Mouse (Mus musculus) intestine, embryonic 14.5 days (tissue): ENCODE measurements at regions not wholly inside any gene's neighbourhood (a gene's known extent, or its start where the extent isn't known, plus 50 kb on each side); places are given as distances from the start of the nearest gene placed in this dataset.

ENCODE experiments used
- ATAC-seq: fragments of 200-750 bp; cut with Nextera tagmentation; replicated peaks from 2 replicates; pipeline ENCODE4 v1.8.0; 2017; ENCODE audit warnings: low read depth, moderate number of reproducible peaks, moderate TSS enrichment, moderate library complexity; ENCODE audit not compliant: low FRiP score, low TSS enrichment
- DNase-seq: peaks from one replicate; pipeline ENCODE4 v3.0.0-alpha.2; 2018; ENCODE audit warnings: low spot score
- H3K27ac ChIP-seq: fragments of 300-500 bp; sonication (generic); 2 replicates; pipeline ENCODE4 v1.5.1; 2014; ENCODE audit warnings: low read depth, mild to moderate bottlenecking, control low read depth
- H3K27me3 ChIP-seq: fragments of 300-500 bp; sonication (generic); replicated peaks from 2 replicates; pipeline ENCODE4 v1.6.1; 2014; ENCODE audit warnings: low read length, control low read depth; ENCODE audit not compliant: control insufficient read depth, insufficient read depth
- H3K36me3 ChIP-seq: fragments of 300-500 bp; sonication (generic); 2 replicates; pipeline ENCODE4 v1.6.1; 2014; ENCODE audit warnings: low read length, control low read depth; ENCODE audit not compliant: control insufficient read depth, insufficient read depth
- H3K4me1 ChIP-seq: fragments of 300-500 bp; sonication (generic); replicated peaks from 2 replicates; pipeline ENCODE4 v1.6.1; 2014; ENCODE audit warnings: low read length, control low read depth, mixed read lengths; ENCODE audit not compliant: control insufficient read depth, insufficient read depth
- H3K4me2 ChIP-seq: fragments of 300-500 bp; sonication (generic); 2 replicates; pipeline ENCODE4 v1.6.1; 2014; ENCODE audit warnings: low read length
- H3K4me3 ChIP-seq: fragments of 300-500 bp; sonication (generic); 2 replicates; pipeline ENCODE4 v1.5.1; 2014; ENCODE audit warnings: low read depth, low read length, control low read depth, mixed read lengths
- H3K9ac ChIP-seq: fragments of 300-500 bp; sonication (generic); 2 replicates; pipeline ENCODE4 v1.6.1; 2014; ENCODE audit warnings: mild to moderate bottlenecking, low read length
- H3K9me3 ChIP-seq: fragments of 300-500 bp; sonication (generic); 2 replicates; pipeline ENCODE4 v1.6.1; 2016; ENCODE audit warnings: low read length, control low read depth; ENCODE audit not compliant: control insufficient read depth
- WGBS: fragments of 180-500 bp; shearing (Covaris S2); extraction: QIAGEN DNeasy Blood & Tissue Kit; methylation state at CpG from one replicate; pipeline ENCODE4 v1.1.7; 2014; 5-methylcytosine and 5-hydroxymethylcytosine counted together

GRCm38 (mm10) chr10:46045474-46046093 is 468.0 kb downstream of the Hace1 start:
- Histone ChIP-seq H3K9me3 (no peaks in the 10 kb centered on the region), H3K4me3 (no peak overlapping the region), H3K27ac (no peak overlapping the region), H3K4me1 (0 out of 2 replicates have a peak, but pooled peaks cover 3% of the 10 kb centered on the region), H3K36me3 (no peaks in the 10 kb centered on the region), H3K4me2 (no peak overlapping the region), H3K27me3 (no peaks in the 10 kb centered on the region), H3K9ac (no peak overlapping the region)
- DNase-seq, result no peak
- WGBS, result 65% methylated on average over 6 of the region's 6 CpGs
- ATAC-seq, result no peak

GRCm38 (mm10) chr10:46046094-46046749 is 468.6 kb downstream of the Hace1 start:
- Histone ChIP-seq H3K27me3 (no peaks in the 10 kb centered on the region), H3K4me1 (0 out of 2 replicates have a peak, but pooled peaks cover 3% of the 10 kb centered on the region), H3K27ac (no peak overlapping the region), H3K9me3 (no peaks in the 10 kb centered on the region), H3K4me3 (no peak overlapping the region), H3K4me2 (no peak overlapping the region), H3K9ac (no peak overlapping the region), H3K36me3 (no peaks in the 10 kb centered on the region)
- DNase-seq (no peak), ATAC-seq (no peak)

- Histone ChIP-seq H3K9me3 (no peaks in the 10 kb centered on the region), H3K36me3 (no peaks in the 10 kb centered on the region), H3K27me3 (no peaks in the 10 kb centered on the region), H3K27ac (no peak overlapping the region), H3K9ac (no peak overlapping the region), H3K4me1 (0 out of 2 replicates have a peak, but pooled peaks cover 3% of the 10 kb centered on the region), H3K4me3 (no peak overlapping the region), H3K4me2 (no peak overlapping the region)
- DNase-seq (no peak), ATAC-seq (no peak)
- 52% methylated on average over 8 of the region's 8 CpGs for WGBS
Measured at GRCm38 (mm10) chr10:46046890-46047414, 469.3 kb downstream of the Hace1 start.

- Histone ChIP-seq H3K27me3 (no peaks in the 10 kb centered on the region), H3K9ac (no peak overlapping the region), H3K36me3 (no peaks in the 10 kb centered on the region), H3K9me3 (no peaks in the 10 kb centered on the region), H3K4me3 (no peak overlapping the region), H3K4me2 (no peak overlapping the region), H3K27ac (no peak overlapping the region), H3K4me1 (0 out of 2 replicates have a peak, but pooled peaks cover 3% of the 10 kb centered on the region)
- DNase-seq, result no peak
- 76% methylated on average over 4 of the region's 4 CpGs for WGBS
- no peak for ATAC-seq
Measured at GRCm38 (mm10) chr10:46047591-46047990, 470.0 kb downstream of the Hace1 start.

- 33% methylated on average over 14 of the region's 14 CpGs for WGBS
- Histone ChIP-seq H3K4me2 (no peak overlapping the region), H3K4me3 (no peak overlapping the region), H3K36me3 (no peaks in the 10 kb centered on the region), H3K27me3 (no peaks in the 10 kb centered on the region), H3K4me1 (no peaks in the 10 kb centered on the region), H3K9me3 (no peaks in the 10 kb centered on the region), H3K27ac (no peak overlapping the region), H3K9ac (no peak overlapping the region)
- ATAC-seq, result no peak
- DNase-seq, result peak; percentile 73
Measured at GRCm38 (mm10) chr10:46057362-46058198, 480.0 kb downstream of the Hace1 start.

- DNase-seq (no peak), ATAC-seq (no peak)
- Histone ChIP-seq H3K27ac (no peak overlapping the region), H3K4me2 (no peak overlapping the region), H3K9me3 (no peaks in the 10 kb centered on the region), H3K4me3 (no peak overlapping the region), H3K4me1 (no peaks in the 10 kb centered on the region), H3K27me3 (no peaks in the 10 kb centered on the region), H3K36me3 (no peaks in the 10 kb centered on the region), H3K9ac (no peak overlapping the region)
- 68% methylated on average over 5 of the region's 5 CpGs for WGBS
Measured at GRCm38 (mm10) chr10:46058199-46058472, 480.5 kb downstream of the Hace1 start.

- Histone ChIP-seq H3K4me2 (no peak overlapping the region), H3K9ac (no peak overlapping the region), H3K4me3 (no peak overlapping the region), H3K4me1 (no peaks in the 10 kb centered on the region), H3K36me3 (no peaks in the 10 kb centered on the region), H3K27ac (no peak overlapping the region), H3K27me3 (no peaks in the 10 kb centered on the region), H3K9me3 (no peaks in the 10 kb centered on the region)
- ATAC-seq (no peak), DNase-seq (no peak)
- WGBS, result 85% methylated on average over 3 of the region's 3 CpGs
Measured at GRCm38 (mm10) chr10:46059285-46059684, 481.7 kb downstream of the Hace1 start.

GRCm38 (mm10) chr10:46063831-46064230 is 486.2 kb downstream of the Hace1 start:
- H3K4me1 ChIP-seq, result no peaks in the 10 kb centered on the region
- no peaks in the 10 kb centered on the region for H3K27me3 ChIP-seq
- DNase-seq (no peak), ATAC-seq (no peak)
- no peak overlapping the region for H3K27ac ChIP-seq
- 88% methylated on average over 4 of the region's 4 CpGs for WGBS
- H3K36me3 ChIP-seq, result no peaks in the 10 kb centered on the region
- H3K9me3 ChIP-seq, result no peaks in the 10 kb centered on the region
- no peak overlapping the region for H3K4me3 ChIP-seq
- H3K9ac ChIP-seq, result no peak overlapping the region
- H3K4me2 ChIP-seq, result no peak overlapping the region
